Mouse (Mus musculus) ES-E14 (cell line): ENCODE data around the gene Gm1673.

Experiments used
- CHD2 ChIP-seq: IDR thresholded peaks from 2 replicates; pipeline ENCODE4 v1.6.1; 2014; ENCODE audit warnings: mild to moderate bottlenecking, low read depth, low read length, inconsistent platforms
- HCFC1 ChIP-seq: IDR thresholded peaks from 2 replicates; pipeline ENCODE4 v1.6.1; 2012; ENCODE audit warnings: low read length, inconsistent platforms, borderline replicate concordance; ENCODE audit not compliant: insufficient read depth
- ZC3H11A ChIP-seq: IDR thresholded peaks from 2 replicates; pipeline ENCODE4 v1.6.1; 2012; ENCODE audit warnings: low read depth, mild to moderate bottlenecking, inconsistent platforms, low read length, borderline replicate concordance

DNA sequence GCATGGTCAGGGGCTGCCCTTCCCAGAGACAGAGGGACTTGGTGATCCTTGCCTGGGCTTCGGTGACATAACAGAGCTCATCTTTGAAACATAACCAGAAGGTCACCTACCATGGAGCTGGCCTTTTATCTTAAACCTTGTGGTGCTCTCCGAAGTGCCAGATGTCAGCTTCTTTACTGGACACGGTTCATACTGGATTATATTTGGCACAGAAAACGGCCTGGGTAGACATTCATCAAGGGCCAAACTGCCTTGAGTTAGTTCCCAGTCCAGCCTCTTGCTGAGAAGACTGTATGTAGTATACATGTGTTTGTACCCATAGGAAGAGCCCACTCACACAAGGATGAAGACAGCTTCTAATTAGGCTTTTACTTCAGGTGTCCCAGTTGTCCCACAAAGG lies 23.6 kb downstream of the Gm1673 start:
- TF ChIP-seq CHD2, result no peak
- no peak for TF ChIP-seq ZC3H11A
- no peak for TF ChIP-seq HCFC1
